Mouse (Mus musculus) embryonic stem cell, embryonic (primary cell): ENCODE measurements around the gene Psat1.

Source experiments
- CTCF ChIA-PET, 4 experiments: fragments of 300-600 bp in 2 of 4; fragments of 350-600 bp in 2 of 4; sonication (Branson Sonifier 250); formaldehyde crosslinking; loops; one replicate each; lab custom pipeline; 2022; ENCODE audit warnings: inconsistent platforms in 2 of 4; lab: Charles Lee
- POLR2A ChIA-PET, 4 experiments: fragments of 300-600 bp in 2 of 4; fragments of 350-600 bp in 2 of 4; sonication (Branson Sonifier 250); formaldehyde crosslinking; loops; one replicate each; lab custom pipeline; 2022; ENCODE audit warnings: antibody characterized with exemption in 4 of 4, inconsistent platforms in 1 of 4; lab: Charles Lee

The Psat1 gene

GRCm38 (mm10) chr19:15947237-15947636 lies at the start of gene Psat1:
Gene Psat1 (minus strand): TSS chr19:15947337.
- CTCF ChIA-PET, result interaction anchor here in 2 of 4 experiments (0.6 to 1.1 kb wide), 2 partner anchors 21 to 64 kb away, joined by 4 read pairs; no protein-coding TSS in a partner anchor
- POLR2A ChIA-PET, result interaction anchor here in 3 of 4 experiments (0.5 to 18.3 kb wide), 11 partner anchors 11 to 64 kb away, joined by 3 to 434 read pairs (median 4); no protein-coding TSS in a partner anchor

GRCm38 (mm10) chr19:15990102-15990501 lies 43.0 kb upstream of the Psat1 start:
- POLR2A ChIA-PET, result no interaction called here
- CTCF ChIA-PET, result no interaction called here

- CTCF ChIA-PET, result interaction anchor here in 1 of 4 experiments (0.6 to 2.0 kb wide), 4 partner anchors 22 to 720 kb away, joined by 3 to 9 read pairs (median 3); no protein-coding TSS in a partner anchor
These were observed 38.1 kb upstream of the Psat1 start for GRCm38 (mm10) chr19:15985172-15985713.

DNA sequence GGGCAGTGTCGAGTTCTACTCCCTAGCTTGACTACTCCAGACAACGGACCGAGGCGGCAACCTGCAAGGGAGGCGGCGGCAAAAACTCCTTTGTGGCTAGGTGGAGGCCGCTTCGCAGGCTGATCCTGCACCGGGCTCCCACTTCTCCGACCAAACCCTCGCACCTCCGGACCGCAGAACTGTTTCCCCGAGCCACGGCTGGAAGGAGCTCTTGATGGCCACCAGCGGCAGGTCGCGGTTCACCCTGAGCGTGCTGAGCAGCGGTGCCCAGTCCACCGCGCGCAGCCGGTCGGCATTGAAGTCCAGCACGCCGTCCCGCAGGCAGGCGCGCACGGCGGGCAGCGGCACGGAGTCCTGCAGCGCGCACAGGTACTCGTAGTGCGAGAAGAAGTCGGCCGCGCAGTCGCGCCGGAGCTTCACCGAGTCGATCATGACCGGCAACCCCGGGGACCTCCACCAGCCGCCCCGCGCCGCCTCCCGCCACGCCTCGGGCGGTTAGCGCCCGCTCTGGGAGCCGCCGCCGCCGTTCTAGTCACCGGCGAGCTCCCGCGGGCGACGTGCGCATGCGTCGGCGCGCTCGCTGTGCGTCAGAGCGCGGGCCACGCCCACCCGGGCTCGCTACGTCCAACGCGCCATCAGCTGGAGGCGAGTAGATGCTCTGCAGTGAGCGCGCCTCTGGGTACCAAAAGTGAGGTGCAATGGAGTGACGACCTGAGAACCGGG lies 37.5 kb upstream of the Psat1 start, which contains the start of gene Cep78:
Cep78 (minus strand) TSS at position 541 of the 723 bp plus-strand sequence.
- CTCF ChIA-PET, result interaction anchor here in 1 of 4 experiments (0.8 to 2.0 kb wide), 3 partner anchors 21 to 183 kb away, joined by 3 to 9 read pairs (median 3); no protein-coding TSS in a partner anchor
- POLR2A ChIA-PET, result interaction anchor here (0.6 to 3.2 kb wide), 36 partner anchors 11 to 185 kb away, joined by 3 to 28 read pairs (median 4); no protein-coding TSS in a partner anchor

More at GRCm38 (mm10) chr19:15985172-15985713, 38.1 kb upstream of the Psat1 start:
- POLR2A ChIA-PET, result interaction anchor here (0.6 to 3.2 kb wide), 31 partner anchors 11 to 184 kb away, joined by 3 to 28 read pairs (median 4); no protein-coding TSS in a partner anchor

- CTCF ChIA-PET, result interaction anchor here in 1 of 4 experiments (2.0 kb wide), 1 partner anchor 20 kb away, joined by 9 read pairs; no protein-coding TSS in a partner anchor
- POLR2A ChIA-PET, result interaction anchor here in 3 of 4 experiments (0.6 to 3.2 kb wide), 20 partner anchors 10 to 78 kb away, joined by 3 to 28 read pairs (median 4); no protein-coding TSS in a partner anchor
These were observed 36.7 kb upstream of the Psat1 start for GRCm38 (mm10) chr19:15983739-15984344.

- POLR2A ChIA-PET, result interaction anchor here in 3 of 4 experiments (0.6 to 2.9 kb wide), 6 partner anchors 18 to 217 kb away, joined by 3 to 21 read pairs (median 9); partner anchors contain the start of gene Psat1 (in 1 of the 3)
- CTCF ChIA-PET, result interaction anchor here in 3 of 4 experiments (0.6 to 1.3 kb wide), 7 partner anchors 16 to 180 kb away, joined by 3 to 6 read pairs (median 4); no protein-coding TSS in a partner anchor
These were observed 36.0 kb upstream of the Psat1 start for GRCm38 (mm10) chr19:15982926-15983738.

DNA sequence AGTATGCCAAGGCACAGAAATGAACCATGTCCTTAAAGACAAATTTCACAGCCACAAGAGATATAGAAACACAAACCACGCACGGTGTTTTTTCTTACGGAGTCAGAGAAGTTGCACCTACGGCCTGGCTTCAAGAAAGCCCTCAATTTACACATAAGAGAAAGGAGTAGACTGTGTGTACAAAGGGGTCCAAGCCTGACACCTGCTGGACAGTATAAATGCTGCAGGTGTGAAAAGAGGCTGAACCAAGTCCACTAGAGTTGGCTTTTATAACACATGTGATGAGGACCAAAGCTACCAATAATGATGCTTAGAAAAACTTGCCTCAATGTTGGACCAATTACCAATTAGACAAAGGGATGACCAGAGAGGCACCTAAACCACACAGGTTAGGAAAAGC lies 34.7 kb upstream of the Psat1 start:
- POLR2A ChIA-PET, result interaction anchor here in 3 of 4 experiments (1.0 to 2.9 kb wide), 10 partner anchors 16 to 60 kb away, joined by 3 to 21 read pairs (median 4); partner anchors contain the start of gene Psat1 (in 2 of the 3)
- CTCF ChIA-PET, result interaction anchor here in 2 of 4 experiments (0.8 to 2.6 kb wide), 3 partner anchors 15 to 18 kb away, joined by 3 to 10 read pairs (median 4); no protein-coding TSS in a partner anchor

GRCm38 (mm10) chr19:15973365-15973764 lies 26.2 kb upstream of the Psat1 start:
- CTCF ChIA-PET, result interaction anchor here in 3 of 4 experiments (0.7 to 2.5 kb wide), 4 partner anchors 8 to 422 kb away, joined by 3 to 12 read pairs (median 4); no protein-coding TSS in a partner anchor
- POLR2A ChIA-PET, result interaction anchor here in 2 of 4 experiments (0.6 to 1.6 kb wide), 6 partner anchors 8 to 1375 kb away, joined by 3 to 6 read pairs (median 4); partner anchors contain the start of genes Cep78 (in 2 of the 2) and Tle4 (in 1 of the 2)

GRCm38 (mm10) chr19:15965082-15965481 lies 17.9 kb upstream of the Psat1 start:
- POLR2A ChIA-PET, result interaction anchor here in 3 of 4 experiments (0.6 to 11.7 kb wide), 20 partner anchors 9 to 56 kb away, joined by 3 to 124 read pairs (median 5); partner anchors contain the start of gene Cep78 (in 2 of the 3)
- CTCF ChIA-PET, result interaction anchor here (0.6 to 1.9 kb wide), 29 partner anchors 8 to 280 kb away, joined by 3 to 12 read pairs (median 3); no protein-coding TSS in a partner anchor

DNA sequence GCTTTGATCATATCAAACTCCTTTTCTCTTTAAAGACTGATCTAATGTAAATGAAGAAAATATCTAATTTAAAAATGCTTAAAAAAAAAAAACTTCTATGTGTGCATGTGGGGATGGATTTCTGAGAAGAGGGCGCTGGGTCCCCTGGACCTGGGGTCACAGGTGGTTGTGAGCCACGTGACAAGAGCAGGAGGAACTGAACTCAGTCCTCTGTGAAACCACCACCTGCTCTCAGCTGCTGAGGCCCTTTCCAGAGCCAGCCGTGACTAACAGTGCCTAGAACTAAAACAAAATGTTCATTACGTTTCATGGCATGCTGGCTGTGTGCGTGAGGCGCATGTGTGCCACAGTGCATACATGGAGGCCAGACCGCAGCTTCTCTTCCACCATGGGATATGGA lies 17.4 kb upstream of the Psat1 start:
- ChIA-PET CTCF (interaction anchor here (0.6 to 2.1 kb wide), 28 partner anchors 9 to 280 kb away, joined by 3 to 12 read pairs (median 4); no protein-coding TSS in a partner anchor), POLR2A (interaction anchor here in 3 of 4 experiments (0.7 to 11.7 kb wide), 19 partner anchors 11 to 98 kb away, joined by 3 to 124 read pairs (median 5); partner anchors contain the start of gene Cep78 (in 2 of the 3))

DNA sequence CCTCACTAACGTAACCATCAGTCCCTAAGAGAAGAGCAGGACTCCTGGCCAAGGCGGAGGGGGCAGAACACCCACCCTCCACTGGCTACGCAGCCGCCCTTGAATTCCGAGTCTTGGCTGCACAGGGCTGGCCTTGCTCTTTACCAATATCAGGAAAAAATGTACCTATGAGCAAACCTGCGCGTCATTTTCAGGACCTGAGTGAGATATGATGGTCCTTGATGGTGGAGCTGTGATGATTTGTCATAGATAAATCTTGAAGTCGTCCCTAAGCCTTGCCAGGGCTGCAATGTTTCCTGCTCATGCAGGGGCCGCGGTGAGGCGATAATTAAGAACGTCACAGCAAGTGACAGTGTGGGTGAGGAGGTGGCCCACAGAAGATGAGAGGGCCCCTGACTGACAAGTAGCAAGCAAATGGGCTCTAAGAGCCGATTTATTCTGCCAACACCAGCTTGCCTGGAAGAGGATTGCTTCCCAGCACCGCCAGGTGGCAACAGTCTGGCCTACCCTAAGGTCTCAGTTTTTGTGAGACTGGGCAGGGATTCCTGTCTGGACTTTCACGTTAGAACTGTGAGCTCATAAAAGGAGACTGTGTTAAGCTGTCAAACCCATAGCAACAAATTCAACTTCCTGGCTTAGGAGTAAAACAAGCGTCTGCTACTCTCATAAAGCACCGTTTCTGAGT lies 16.0 kb upstream of the Psat1 start:
- ChIA-PET CTCF (interaction anchor here in 3 of 4 experiments (0.6 to 2.1 kb wide), 11 partner anchors 11 to 201 kb away, joined by 3 to 9 read pairs (median 5); partner anchors contain the start of gene Cep78 (in 1 of the 3)), POLR2A (interaction anchor here (0.6 to 11.7 kb wide), 17 partner anchors 8 to 96 kb away, joined by 3 to 124 read pairs (median 4); partner anchors contain the start of genes Cep78 (in 1 of the 4) and Psat1 (in 1 of the 4))

DNA sequence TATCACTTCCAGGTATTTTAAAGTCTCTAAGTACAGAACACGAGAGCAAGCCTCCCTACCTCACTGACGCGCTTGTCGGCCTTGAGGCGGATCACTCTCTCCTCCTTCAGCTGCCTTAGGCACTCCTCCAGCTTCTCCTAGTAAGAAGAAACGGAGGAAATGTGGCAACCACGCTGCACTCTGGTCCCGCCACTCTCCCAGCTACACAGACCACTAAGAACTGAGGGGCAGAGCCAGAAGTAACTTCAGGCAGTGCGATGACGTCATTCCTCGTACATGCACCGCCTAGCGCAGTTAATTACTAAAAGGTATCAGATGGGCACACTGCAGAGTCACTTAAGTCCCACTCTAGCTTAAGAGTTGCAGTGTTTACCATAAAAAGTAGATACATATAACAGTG lies 15.2 kb upstream of the Psat1 start:
- ChIA-PET CTCF (interaction anchor here in 1 of 4 experiments (2.0 kb wide), 1 partner anchor 20 kb away, joined by 4 read pairs; no protein-coding TSS in a partner anchor), POLR2A (interaction anchor here in 2 of 4 experiments (1.0 to 11.7 kb wide), 5 partner anchors 11 to 39 kb away, joined by 3 to 124 read pairs (median 4); partner anchors contain the start of gene Cep78 (in 1 of the 2))

DNA sequence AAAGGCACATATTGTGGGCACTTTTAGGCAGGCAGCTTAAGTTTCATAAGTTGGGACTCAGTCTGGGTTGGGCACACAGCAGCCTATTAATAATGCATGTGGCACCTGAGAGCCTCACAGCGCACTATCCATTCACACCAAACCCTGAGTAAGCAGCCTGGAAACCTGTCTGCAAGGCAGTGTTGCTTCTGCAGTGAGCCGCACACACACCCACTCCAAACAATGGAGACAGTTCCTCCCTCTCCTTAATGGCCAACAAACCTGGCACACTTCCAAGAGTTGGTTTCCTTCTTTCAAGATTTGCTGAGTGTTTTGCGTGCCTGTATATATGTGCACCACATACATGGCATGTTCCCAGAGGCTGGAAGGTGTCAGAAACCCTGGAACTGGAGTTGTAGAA lies 3.1 kb upstream of the Psat1 start:
- POLR2A ChIA-PET, result interaction anchor here in 3 of 4 experiments (1.1 to 2.9 kb wide), 8 partner anchors 9 to 27 kb away, joined by 3 to 23 read pairs (median 4); no protein-coding TSS in a partner anchor
- CTCF ChIA-PET, result interaction anchor here in 1 of 4 experiments (2.2 kb wide), 1 partner anchor 15 kb away, joined by 6 read pairs; no protein-coding TSS in a partner anchor

DNA sequence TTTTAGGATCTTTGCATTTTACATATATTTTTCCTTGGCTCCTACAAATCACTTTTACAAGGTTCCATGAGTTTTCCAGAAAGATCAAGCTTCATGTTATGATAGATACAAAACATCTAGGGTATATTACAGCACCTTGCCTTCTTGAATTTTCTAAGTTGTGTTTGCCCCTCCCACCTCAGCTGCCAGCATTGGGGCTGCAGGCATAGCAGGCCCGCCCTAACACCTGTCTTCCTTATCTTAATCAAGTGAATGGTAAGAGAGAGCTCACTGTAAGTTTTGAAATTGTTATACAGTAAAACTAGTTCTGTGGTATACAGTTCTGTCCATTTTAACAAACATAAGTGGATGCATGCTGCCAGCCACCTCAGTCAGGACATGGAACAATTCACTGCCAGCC lies 1.7 kb upstream of the Psat1 start:
- ChIA-PET POLR2A (interaction anchor here in 3 of 4 experiments (0.7 to 1.9 kb wide), 7 partner anchors 10 to 45 kb away, joined by 3 to 8 read pairs (median 4); no protein-coding TSS in a partner anchor), CTCF (interaction anchor here in 2 of 4 experiments (1.0 to 1.1 kb wide), 3 partner anchors 14 to 16 kb away, joined by 3 read pairs; no protein-coding TSS in a partner anchor)

- CTCF ChIA-PET, result interaction anchor here in 2 of 4 experiments (1.0 to 1.1 kb wide), 3 partner anchors 15 to 17 kb away, joined by 3 read pairs; no protein-coding TSS in a partner anchor
- POLR2A ChIA-PET, result interaction anchor here in 3 of 4 experiments (0.8 to 18.3 kb wide), 6 partner anchors 10 to 44 kb away, joined by 3 to 359 read pairs (median 4); no protein-coding TSS in a partner anchor
These were observed 1.3 kb upstream of the Psat1 start for GRCm38 (mm10) chr19:15948426-15948825.
